Comparison of ENCODE assay signal across 11 mouse cellular contexts in genomic region chr10:63455110-63455878, GRCm38 (mm10). TPM values are rescaled to one million over a fixed set of nuclear protein-coding genes. Genes with fewer than 3 reads are reported as not detected.
DNase-seq lines count a peak whose midpoint lies in the region; ATAC-seq and TF ChIP-seq lines count a peak whose summit lies in the region.
"Had no signal": no experiment of that assay in that cellular context is flagged by ENCODE, and none has a peak within 500 bp of the region (broad histone marks: within the 10 kb centered on the region; RNA-seq: fewer than 3 reads in every experiment).

No protein-coding gene starts in this region.

- no peak overlapping the region for H3K4me3 ChIP-seq in heart, embryonic 10.5 days
- no peak overlapping the region for H3K4me3 ChIP-seq in CH12.LX (replicated peaks in 1 of 3; ENCODE audit: low read depth in 2 of 3, low read length in 2 of 3, poor library complexity in 1 of 3)
- H3K4me3 ChIP-seq: embryonic facial prominence, embryonic 12.5 days had no signal

- peak; percentile 42 for DNase-seq in heart, embryonic 10.5 days (ENCODE audit: low spot score)
- no peak for DNase-seq in heart, postnatal 36 days
- no peak for DNase-seq in CH12.LX (ENCODE audit: extremely low read depth)
- peak; percentile 29 to 53 for DNase-seq in heart, postnatal 10 days
- peak; percentile 6 for DNase-seq in lung, postnatal 14 days
- DNase-seq in cerebellum, adult 11-12 months, result no peak
- no peak for DNase-seq in frontal cortex, postnatal 10 days (ENCODE audit: low spot score in 2 of 2)

- H3K9ac ChIP-seq in CH12.LX (ENCODE audit: insufficient read depth, low read depth), result no peak overlapping the region
- H3K9ac ChIP-seq: embryonic facial prominence, embryonic 12.5 days had no signal

- ATAC-seq in inflammation-experienced regulatory T-cells, adult 6 months, result no peak

- 61% methylated on average over 8 of the region's 8 CpGs for WGBS in heart, embryonic 10.5 days

- no peak for TF ChIP-seq EP300 in CH12.LX (IDR thresholded peaks at IDR 0.05; ENCODE audit: low read length)

- in situ Hi-C loops in CH12.LX (cut with MboI; ENCODE audit: low pct_ligation_motif_present, low pct_unique_long_range_greater_than_20kb, low sequenced_read_pairs), result no loop called here

- dilution Hi-C loops in CH12.LX (cut with MboI; ENCODE audit: extremely low pct_ligation_motif_present, extremely low pct_unique_long_range_greater_than_20kb, low sequenced_read_pairs), result no loop called here

- H3K36me3 ChIP-seq in heart, embryonic 10.5 days, result no peaks in the 10 kb centered on the region
- no peaks in the 10 kb centered on the region for H3K36me3 ChIP-seq in CH12.LX (replicated peaks in 1 of 2; ENCODE audit: control insufficient read depth in 1 of 2, insufficient read depth in 1 of 2, low read length in 1 of 2)
- H3K36me3 ChIP-seq: embryonic facial prominence, embryonic 12.5 days had no signal

- TF ChIP-seq POLR2A in CH12.LX (IDR thresholded peaks at IDR 0.05; ENCODE audit: low read depth, low read length), result no peak

- TF ChIP-seq CTCF in CH12.LX (conservative IDR thresholded peaks at IDR 0.05 in 1 of 2, IDR thresholded peaks at IDR 0.05 in 1 of 2; ENCODE audit: low read depth in 2 of 2, low read length in 2 of 2), result peak in 1 of 2 experiments; percentile 23; a peak in 2 of 4 replicates

- no peaks in the 10 kb centered on the region for H3K79me2 ChIP-seq in CH12.LX (replicated peaks; ENCODE audit: control insufficient read depth, extremely low read depth, insufficient read depth, poor library complexity, severe bottlenecking)

- H3K9me3 ChIP-seq in heart, embryonic 10.5 days, result no peaks in the 10 kb centered on the region
- no peaks in the 10 kb centered on the region for H3K9me3 ChIP-seq in CH12.LX (replicated peaks; ENCODE audit: low read length)
- H3K9me3 ChIP-seq: embryonic facial prominence, embryonic 12.5 days had no signal

- TF ChIP-seq RAD21 in CH12.LX (IDR thresholded peaks at IDR 0.05; ENCODE audit: low read depth, low read length), result no peak

- H3K4me2 ChIP-seq in CH12.LX (ENCODE audit: insufficient read depth, low read depth, poor library complexity, severe bottlenecking), result no peak overlapping the region
- H3K4me2 ChIP-seq: embryonic facial prominence, embryonic 12.5 days had no signal

- H3K27me3 ChIP-seq in heart, embryonic 10.5 days (ENCODE audit: insufficient read depth, poor library complexity, severe bottlenecking), result no peaks in the 10 kb centered on the region
- H3K27me3 ChIP-seq in CH12.LX (replicated peaks), result no peaks in the 10 kb centered on the region
- H3K27me3 ChIP-seq: embryonic facial prominence, embryonic 12.5 days had no signal

- intact Hi-C loops in heart, postnatal 36 days (cut with DNase I), result loop anchor here (2.0 kb wide), 1 partner anchor 26 kb away; no protein-coding TSS in a partner anchor
- intact Hi-C loops in heart, postnatal 10 days (cut with DNase I), result no loop called here

- peaks cover 20% of the 10 kb centered on the region; the same call in 1 of the 2 replicates for H3K4me1 ChIP-seq in heart, embryonic 10.5 days
- peaks cover 0 to 5% of the 10 kb centered on the region in 2 experiments; a peak in 2 of 4 replicates for H3K4me1 ChIP-seq in CH12.LX (ENCODE audit: control insufficient read depth in 1 of 2, insufficient read depth in 2 of 2)
- H3K4me1 ChIP-seq: embryonic facial prominence, embryonic 12.5 days had no signal

- 0 out of 2 replicates have a peak overlapping the region, but pooled peaks have one; percentile 22 for H3K27ac ChIP-seq in heart, embryonic 10.5 days
- no peak overlapping the region for H3K27ac ChIP-seq in CH12.LX (ENCODE audit: insufficient read depth, low read depth)
- H3K27ac ChIP-seq: embryonic facial prominence, embryonic 12.5 days had no signal

TF ChIP-seq in CH12.LX, 34 proteins besides CTCF, POLR2A, EP300 and RAD21:
- TF ChIP-seq ZNF384 (IDR thresholded peaks at IDR 0.05; ENCODE audit: low read depth, low read length), result peak; percentile 30; the same call in 1 of the 2 replicates
- no peak for TF ChIP-seq HCFC1 (IDR thresholded peaks at IDR 0.05; ENCODE audit: low read depth, low read length)
- TF ChIP-seq CHD2 (IDR thresholded peaks at IDR 0.05; ENCODE audit: low read length), result no peak
- TF ChIP-seq USF1 (IDR thresholded peaks at IDR 0.05; ENCODE audit: low read depth, low read length), result no peak
- TF ChIP-seq RCOR1 (conservative IDR thresholded peaks at IDR 0.05; ENCODE audit: low read depth, low read length), result no peak
- TF ChIP-seq MAZ (IDR thresholded peaks at IDR 0.05; ENCODE audit: low read depth, low read length), result no peak

RNA-seq across cellular contexts. Expression of gene Ctnna3, which starts 25.4 kb away (rescaled TPM):
- 14.2 and 22.7 TPM in 2 replicates for polyA plus RNA-seq in heart, embryonic 10.5 days (2016; fragmentation: Nextera tagmentation; extraction: Ambion mirVana)
- total RNA-seq in heart, postnatal 36 days (2021), result 10 to 100 TPM; 52.9 to 58.5 TPM
- total RNA-seq in CH12.LX (2012; rRNA removed) (not detected in 2 replicates), CH12.LX (2014; rRNA removed) (0.09 TPM in 1 of 2 replicates, not detected in the other)
- not detected in 2 replicates for polyA plus RNA-seq in CH12.LX (2012; ENCODE audit: insufficient read length, low read depth)
- 10 to 100 TPM; 75.4 to 79.3 TPM for total RNA-seq in heart, postnatal 10 days (2021)
- polyA plus RNA-seq in inflammation-experienced regulatory T-cells, adult 6 months (2017; shearing (Covaris generic)), result under 1 TPM in 1 of 3 experiments, not detected in 2; 0.12 TPM
- total RNA-seq: neutrophil, adult 5-6 weeks had no signal

RNA-seq across cellular contexts. Expression of gene Gm7075, which starts 33.7 kb away (rescaled TPM):
- polyA plus RNA-seq in heart, embryonic 10.5 days (2016; fragmentation: Nextera tagmentation; extraction: Ambion mirVana), result not detected in 2 replicates
- total RNA-seq in heart, postnatal 36 days (2021), result not detected
- total RNA-seq in CH12.LX (2012; rRNA removed) (not detected in 2 replicates), CH12.LX (2014; rRNA removed) (not detected in 2 replicates)
- polyA plus RNA-seq in CH12.LX (2012; ENCODE audit: insufficient read length, low read depth), result not detected in 2 replicates
- total RNA-seq in heart, postnatal 10 days (2021), result not detected
- not detected for polyA plus RNA-seq in inflammation-experienced regulatory T-cells, adult 6 months (2017; shearing (Covaris generic))
- total RNA-seq: left cerebral cortex, adult 8-10 months; neutrophil, adult 5-6 weeks had no signal
- polyA plus RNA-seq: embryonic facial prominence, embryonic 12.5 days had no signal

Comparison
In these comparisons a context has a peak if more than half of its experiments do, and no peak if none do; other contexts are left out.
1. DNase-seq: peak in heart, embryonic 10.5 days (single experiment), heart, postnatal 10 days (2 of 2) and lung, postnatal 14 days (single experiment); none in heart, postnatal 36 days (0 of 2), CH12.LX (single experiment), cerebellum, adult 11-12 months (single experiment) and frontal cortex, postnatal 10 days (0 of 2).
2. RNA of gene Ctnna3, which starts 25.4 kb away (total RNA-seq): 75.4 to 79.3 TPM in heart, postnatal 10 days and 52.9 to 58.5 TPM in heart, postnatal 36 days; 0.09 TPM in CH12.LX; every median in the first group is over 10 times any median in the second.